Mouse (Mus musculus): Measurements from ENCODE around the gene Fbll1.

DNA sequence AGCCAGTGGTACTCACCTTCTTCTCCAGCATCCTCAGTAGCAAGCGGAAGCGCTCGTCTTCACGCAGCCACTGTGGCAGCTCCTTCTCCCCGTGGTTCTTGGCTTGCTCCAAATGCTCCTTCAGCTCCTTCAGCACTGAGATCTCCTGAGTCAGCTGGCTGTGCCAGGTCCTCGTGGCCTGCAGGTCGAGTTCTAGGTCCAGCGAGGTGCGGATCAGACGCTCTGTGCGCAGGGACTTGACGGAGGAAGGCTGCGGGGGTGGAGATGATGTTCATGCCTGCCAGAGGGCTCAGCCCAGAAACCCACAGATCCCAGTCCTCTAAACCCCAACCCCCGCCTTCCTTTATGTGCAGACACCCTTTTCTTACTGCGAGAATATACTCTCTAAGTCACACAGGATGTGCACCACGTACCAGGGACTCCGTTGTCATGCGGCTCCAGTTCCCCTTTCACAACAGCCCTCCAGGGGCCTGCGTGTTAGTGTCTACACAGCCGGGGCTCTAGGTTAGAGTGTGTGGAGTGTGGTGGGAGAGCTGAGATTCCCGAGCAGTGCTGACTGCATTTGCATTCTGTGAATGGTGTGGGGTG, 43.1 kb upstream of the Fbll1 start:
- TF ChIP-seq CTCF (IDR thresholded peaks at IDR 0.05; ENCODE audit: low read depth, low read length) (no peak), POLR2A (IDR thresholded peaks at IDR 0.05; ENCODE audit: insufficient read depth, low read length) (no peak), EP300 (IDR thresholded peaks at IDR 0.05; ENCODE audit: insufficient read depth, low read depth, low read length) (no peak)
